Mouse (Mus musculus) liver, postnatal 0 days (tissue): ENCODE data around the gene Tmem230.

Source experiments
- CTCF ChIP-seq: sonication (generic); IDR thresholded peaks from 2 replicates; pipeline ENCODE4 v1.5.1; 2016; ENCODE audit warnings: antibody characterized with exemption, low read depth
- EP300 ChIP-seq: IDR thresholded peaks from 2 replicates; pipeline ENCODE4 v1.6.1; 2016; ENCODE audit warnings: antibody characterized with exemption, low read depth, mild to moderate bottlenecking

DNA sequence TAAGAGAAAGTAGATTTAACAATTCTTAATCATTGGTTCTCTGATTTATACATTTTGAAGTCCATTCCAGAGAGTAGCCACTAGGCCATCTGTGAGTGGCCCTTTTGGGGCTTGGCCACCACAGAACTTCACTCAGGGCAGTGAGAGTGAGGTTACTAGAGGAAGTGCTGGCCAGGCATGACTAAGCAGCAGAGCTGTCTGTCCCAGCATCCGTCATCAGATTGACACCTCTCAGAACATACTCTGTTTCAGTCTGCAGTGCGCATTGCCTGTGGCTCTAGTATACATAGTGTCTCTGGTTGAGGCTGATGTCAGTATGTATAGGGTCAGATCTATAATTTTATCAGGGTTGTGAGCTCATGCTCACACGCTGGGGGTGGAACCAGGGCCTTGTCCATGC lies 21.6 kb upstream of the Tmem230 start:
- TF ChIP-seq CTCF (no peak), EP300 (no peak)
